Mouse (Mus musculus) limb, embryonic 11.5 days (tissue): Measurements from ENCODE around the gene Lage3. TPM values are rescaled to one million over a fixed set of nuclear protein-coding genes. Genes with fewer than 3 reads are reported as not detected.
"Not testable (repeated sequence)": the region's sequence is repeated elsewhere in the genome, so short reads cannot be mapped to it uniquely, and the experiment has no call there.

Experiments
- ATAC-seq: fragments of 200-750 bp; cut with Nextera tagmentation; 2 replicates; pipeline ENCODE4 v1.8.0; 2017; ENCODE audit warnings: low read depth; ENCODE audit not compliant: insufficient number of reproducible peaks, low FRiP score, low TSS enrichment
- DNase-seq: peaks from one replicate; pipeline ENCODE4 v3.0.0-alpha.2; 2015; ENCODE audit warnings: low spot score
- H3K27ac ChIP-seq: fragments of 300-500 bp; sonication (generic); replicated peaks from 2 replicates; pipeline ENCODE4 v1.5.1; 2014; ENCODE audit warnings: low read depth, mild to moderate bottlenecking, low read length
- H3K27me3 ChIP-seq: fragments of 300-500 bp; sonication (generic); 2 replicates; pipeline ENCODE4 v1.6.1; 2014; ENCODE audit warnings: mild to moderate bottlenecking, low read length, mixed read lengths; ENCODE audit not compliant: control insufficient read depth, insufficient read depth
- H3K36me3 ChIP-seq: fragments of 300-500 bp; sonication (generic); 2 replicates; pipeline ENCODE4 v1.6.1; 2014; ENCODE audit warnings: mild to moderate bottlenecking, low read length, moderate library complexity, mixed read lengths; ENCODE audit not compliant: control insufficient read depth, insufficient read depth
- H3K4me1 ChIP-seq: fragments of 300-500 bp; sonication (generic); 2 replicates; pipeline ENCODE4 v1.6.1; 2014; ENCODE audit warnings: low read length, mixed read lengths; ENCODE audit not compliant: control insufficient read depth, insufficient read depth
- H3K4me2 ChIP-seq: fragments of 300-500 bp; sonication (generic); 2 replicates; pipeline ENCODE4 v1.6.1; 2014; ENCODE audit warnings: low read depth, mild to moderate bottlenecking, moderate library complexity; ENCODE audit not compliant: severe bottlenecking
- H3K4me3 ChIP-seq: fragments of 300-500 bp; sonication (generic); 2 replicates; pipeline ENCODE4 v1.5.1; 2014; ENCODE audit warnings: low read depth, low read length
- H3K9ac ChIP-seq: fragments of 300-500 bp; sonication (generic); 2 replicates; pipeline ENCODE4 v1.6.1; 2014; ENCODE audit warnings: mild to moderate bottlenecking, low read length
- H3K9me3 ChIP-seq: fragments of 300-500 bp; sonication (generic); 2 replicates; pipeline ENCODE4 v1.6.1; 2016; ENCODE audit warnings: low read length; ENCODE audit not compliant: control insufficient read depth
- WGBS: fragments of 180-500 bp; shearing (Covaris S2); extraction: QIAGEN DNeasy Blood & Tissue Kit; methylation state at CpG from one replicate; pipeline ENCODE4 v1.1.7; 2014; 5-methylcytosine and 5-hydroxymethylcytosine counted together
- polyA plus RNA-seq: library from polyadenylated mRNA; unstranded; fragments of >200 nt; fragmentation: Nextera tagmentation; extraction: Ambion mirVana; gene quantifications from 2 replicates; pipeline ENCODE4 v1.2.1, GENCODE M21; 2014

Lage3 gene
- polyA plus RNA-seq, 1 experiment from 2014 or later, result 122 TPM

- WGBS, result 33% methylated on average over 11 of the region's 11 CpGs
- Histone ChIP-seq H3K4me2 (no peak overlapping the region), H3K9ac (no peak overlapping the region), H3K27ac (no peak overlapping the region), H3K4me1 (no peaks in the 10 kb centered on the region), H3K9me3 (no peaks in the 10 kb centered on the region), H3K27me3 (no peaks in the 10 kb centered on the region), H3K4me3 (no peak overlapping the region), H3K36me3 (no peaks in the 10 kb centered on the region)
- ATAC-seq (no peak), DNase-seq (no peak)
Measured at GRCm38 (mm10) chrX:74359171-74359570, 5.8 kb upstream of the Lage3 start.

DNA sequence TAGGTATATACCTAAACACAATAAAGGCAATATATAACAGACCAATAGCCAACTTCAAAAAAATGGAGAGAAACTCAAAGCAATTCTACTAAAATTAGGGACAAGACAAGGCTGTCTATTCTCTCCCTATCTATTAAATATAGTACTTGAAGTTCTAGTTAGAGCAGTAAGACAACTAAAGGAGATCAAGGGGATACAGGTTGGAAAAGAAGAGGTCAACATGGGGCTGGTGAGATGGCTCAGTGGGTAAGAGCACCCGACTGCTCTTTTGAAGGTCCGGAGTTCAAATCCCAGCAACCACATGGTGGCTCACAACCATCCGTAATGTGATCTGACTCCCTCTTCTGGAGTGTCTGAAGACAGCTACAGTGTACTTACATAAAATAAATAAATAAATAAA lies 3.7 kb upstream of the Lage3 start:
- not testable (repeated sequence) for H3K27ac ChIP-seq, H3K4me3 ChIP-seq, H3K36me3 ChIP-seq, ATAC-seq, H3K9ac ChIP-seq, H3K9me3 ChIP-seq, H3K4me2 ChIP-seq, H3K27me3 ChIP-seq, DNase-seq, H3K4me1 ChIP-seq
- WGBS, result 93% methylated on average over 3 of the region's 3 CpGs

- no peaks in the 10 kb centered on the region for H3K4me1 ChIP-seq
- peak overlapping the region; percentile 66 for H3K9ac ChIP-seq
- H3K4me3 ChIP-seq, result peak overlapping the region; percentile 43
- H3K27ac ChIP-seq, result no peak overlapping the region
- H3K4me2 ChIP-seq, result peak overlapping the region; percentile 57
- H3K36me3 ChIP-seq, result no peaks in the 10 kb centered on the region
- ATAC-seq (peak; percentile 9; the same call in 1 of the 2 replicates), DNase-seq (peak; percentile 26)
- H3K27me3 ChIP-seq, result no peaks in the 10 kb centered on the region
- 30% methylated on average over 13 of the region's 13 CpGs for WGBS
- no peaks in the 10 kb centered on the region for H3K9me3 ChIP-seq
Measured at GRCm38 (mm10) chrX:74352645-74353466, 562 bp downstream of the Lage3 start.

GRCm38 (mm10) chrX:74330166-74330930 lies 23.1 kb downstream of the Lage3 start:
- no peak overlapping the region for H3K9ac ChIP-seq
- ATAC-seq, result no peak
- WGBS, result 49% methylated on average over 2 of the region's 2 CpGs

DNA sequence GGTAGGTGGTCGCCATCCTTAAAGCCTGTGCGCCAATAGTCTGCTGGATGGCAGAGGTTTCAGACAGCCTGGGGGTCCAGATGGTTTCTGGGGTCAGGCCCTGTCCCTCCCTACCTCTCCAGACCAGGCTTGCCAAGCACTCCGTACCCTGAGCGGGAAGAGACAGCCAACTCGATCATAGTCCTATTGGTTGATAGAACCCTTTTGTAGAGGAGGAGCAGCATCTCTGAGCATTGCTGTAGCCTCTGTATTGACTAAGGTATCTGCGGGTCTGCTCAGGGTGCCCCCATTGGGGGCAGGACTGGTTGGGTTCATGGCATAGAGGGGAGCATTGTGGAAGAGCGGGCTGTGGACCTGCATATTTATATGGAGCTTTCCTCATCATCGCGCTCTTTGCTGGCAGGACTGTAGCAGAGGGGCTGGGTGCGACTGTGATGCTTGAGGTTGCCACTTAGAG lies 24.2 kb downstream of the Lage3 start:
- Histone ChIP-seq H3K9me3 (no peaks in the 10 kb centered on the region), H3K9ac (peak overlapping the region; percentile 63), H3K4me1 (no peaks in the 10 kb centered on the region), H3K27ac (no peak overlapping the region), H3K4me2 (peak overlapping the region; percentile 58), H3K27me3 (no peaks in the 10 kb centered on the region), H3K36me3 (no peaks in the 10 kb centered on the region; the same call in 1 of the 2 replicates), H3K4me3 (peak overlapping the region; percentile 45)
- DNase-seq (no peak), ATAC-seq (peak; percentile 57)
- 22% methylated on average over 10 of the region's 10 CpGs for WGBS

More at GRCm38 (mm10) chrX:74330166-74330930, 23.1 kb downstream of the Lage3 start:
- DNase-seq, result no peak
- Histone ChIP-seq H3K4me3 (peak overlapping the region; percentile 45), H3K4me2 (peak overlapping the region; percentile 58; the same call in 1 of the 2 replicates), H3K27ac (no peak overlapping the region), H3K9me3 (no peaks in the 10 kb centered on the region), H3K36me3 (no peaks in the 10 kb centered on the region; the same call in 1 of the 2 replicates), H3K27me3 (no peaks in the 10 kb centered on the region), H3K4me1 (no peaks in the 10 kb centered on the region)

DNA sequence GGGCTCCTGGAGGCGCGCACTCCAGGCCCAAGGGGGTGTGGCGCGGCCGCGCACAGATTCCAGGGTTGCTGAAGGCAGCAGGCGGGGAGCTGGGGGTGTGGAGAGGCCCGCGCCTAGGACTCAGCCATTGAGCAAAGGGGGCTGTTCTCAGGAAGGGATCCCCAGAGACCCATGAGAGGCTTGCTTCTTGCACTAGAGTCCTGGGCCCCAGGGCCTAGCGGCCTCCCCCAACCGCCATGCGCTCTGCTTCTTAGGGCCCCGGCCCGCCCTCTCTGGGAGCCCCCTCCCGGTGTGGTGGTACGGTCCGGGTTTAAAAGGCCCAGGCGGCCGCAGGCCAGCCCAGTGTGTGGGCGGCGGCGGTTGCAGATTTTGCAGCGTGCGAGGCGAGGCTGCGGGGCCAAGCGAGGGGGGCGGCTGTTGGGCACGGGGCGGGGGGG lies 24.7 kb downstream of the Lage3 start, which contains the start of gene Plxna3:
Gene Plxna3 (plus strand): TSS at position 342 of the 437 bp plus-strand sequence.
- peak within 1 kb of the TSS; percentile 63 for H3K9ac ChIP-seq
- H3K9me3 ChIP-seq, result no peaks in the 10 kb centered on the region
- ATAC-seq (peak; percentile 91), DNase-seq (peak; percentile 80)
- H3K27me3 ChIP-seq, result no peaks in the 10 kb centered on the region
- no peaks in the 10 kb centered on the region; the same call in 1 of the 2 replicates for H3K36me3 ChIP-seq
- H3K4me2 ChIP-seq, result peak within 1 kb of the TSS; percentile 58
- no peaks in the 10 kb centered on the region for H3K4me1 ChIP-seq
- 14% methylated on average over 18 of the region's 30 CpGs for WGBS
- H3K27ac ChIP-seq, result peak within 1 kb of the TSS; percentile 52; the same call in 1 of the 2 replicates
- peak within 1 kb of the TSS; percentile 45 for H3K4me3 ChIP-seq

- 30% methylated on average over 51 of the region's 59 CpGs for WGBS
- H3K9ac ChIP-seq, result peak within 1 kb of the TSS; percentile 65
- no peaks in the 10 kb centered on the region for H3K9me3 ChIP-seq
- peak within 1 kb of the TSS; percentile 49 for H3K4me3 ChIP-seq
- 0 out of 2 replicates have a peak, but pooled peaks cover 3% of the 10 kb centered on the region for H3K36me3 ChIP-seq
- no peak within 1 kb of the TSS for H3K27ac ChIP-seq
- peak; percentile 95 for ATAC-seq
- DNase-seq, result peak; percentile 84
- H3K4me2 ChIP-seq, result peak within 1 kb of the TSS; percentile 67
- H3K4me1 ChIP-seq, result no peaks in the 10 kb centered on the region
- no peaks in the 10 kb centered on the region for H3K27me3 ChIP-seq
Measured at GRCm38 (mm10) chrX:74312540-74313464, 40.6 kb downstream of the Lage3 start, which contains the start of gene Fam50a. Gene Fam50a, plus strand, starts transcription at chrX:74313033.
